Mouse (Mus musculus) heart, embryonic 11.5 days (tissue): ENCODE measurements around the gene Nppc. TPM values are rescaled to one million over a fixed set of nuclear protein-coding genes. Genes with fewer than 3 reads are reported as not detected.
A peak's percentile ranks its signal among the peaks of the same experiment; 100 is the strongest.

Experiments used
- ATAC-seq: fragments of 200-750 bp; cut with Nextera tagmentation; replicated peaks from 2 replicates; pipeline ENCODE4 v1.8.0; 2017; ENCODE audit warnings: moderate library complexity; ENCODE audit not compliant: insufficient number of reproducible peaks, low FRiP score, low TSS enrichment
- H3K27ac ChIP-seq: fragments of 300-500 bp; sonication (generic); 2 replicates; pipeline ENCODE4 v1.5.1; 2014; ENCODE audit warnings: mild to moderate bottlenecking, low read depth, low read length
- H3K27me3 ChIP-seq: fragments of 300-500 bp; sonication (generic); 2 replicates; pipeline ENCODE4 v1.6.1; 2014; ENCODE audit warnings: mild to moderate bottlenecking, low read length, mixed read lengths; ENCODE audit not compliant: control insufficient read depth, insufficient read depth
- H3K36me3 ChIP-seq: fragments of 300-500 bp; sonication (generic); 2 replicates; pipeline ENCODE4 v1.6.1; 2014; ENCODE audit warnings: mild to moderate bottlenecking, low read length, moderate library complexity, mixed read lengths; ENCODE audit not compliant: control insufficient read depth, insufficient read depth
- H3K4me1 ChIP-seq: fragments of 300-500 bp; sonication (generic); 2 replicates; pipeline ENCODE4 v1.6.1; 2014; ENCODE audit warnings: low read length; ENCODE audit not compliant: control insufficient read depth, insufficient read depth
- H3K4me2 ChIP-seq: fragments of 300-500 bp; sonication (generic); 2 replicates; pipeline ENCODE4 v1.6.1; 2014; ENCODE audit warnings: mild to moderate bottlenecking, moderate library complexity
- H3K4me3 ChIP-seq: fragments of 300-500 bp; sonication (generic); 2 replicates; pipeline ENCODE4 v1.5.1; 2014; ENCODE audit warnings: low read depth, low read length
- H3K9ac ChIP-seq: fragments of 300-500 bp; sonication (generic); 2 replicates; pipeline ENCODE4 v1.6.1; 2014; ENCODE audit warnings: mild to moderate bottlenecking, low read depth, low read length, moderate library complexity
- H3K9me3 ChIP-seq: fragments of 300-500 bp; sonication (generic); replicated peaks from 2 replicates; pipeline ENCODE4 v1.6.1; 2016; ENCODE audit warnings: low read length; ENCODE audit not compliant: control insufficient read depth
- WGBS: fragments of 180-500 bp; shearing (Covaris S2); extraction: QIAGEN DNeasy Blood & Tissue Kit; methylation state at CpG from one replicate; pipeline ENCODE4 v1.1.7; 2014; ENCODE audit not compliant: insufficient replicate concordance; 5-methylcytosine and 5-hydroxymethylcytosine counted together
- polyA plus RNA-seq: library from polyadenylated mRNA; unstranded; fragments of >200 nt; fragmentation: Nextera tagmentation; extraction: Ambion mirVana; gene quantifications from 2 replicates; pipeline ENCODE4 v1.2.1, GENCODE M21; 2014

The Nppc gene
- polyA plus RNA-seq, 1 experiment from 2014 or later: 0.30 TPM

DNA sequence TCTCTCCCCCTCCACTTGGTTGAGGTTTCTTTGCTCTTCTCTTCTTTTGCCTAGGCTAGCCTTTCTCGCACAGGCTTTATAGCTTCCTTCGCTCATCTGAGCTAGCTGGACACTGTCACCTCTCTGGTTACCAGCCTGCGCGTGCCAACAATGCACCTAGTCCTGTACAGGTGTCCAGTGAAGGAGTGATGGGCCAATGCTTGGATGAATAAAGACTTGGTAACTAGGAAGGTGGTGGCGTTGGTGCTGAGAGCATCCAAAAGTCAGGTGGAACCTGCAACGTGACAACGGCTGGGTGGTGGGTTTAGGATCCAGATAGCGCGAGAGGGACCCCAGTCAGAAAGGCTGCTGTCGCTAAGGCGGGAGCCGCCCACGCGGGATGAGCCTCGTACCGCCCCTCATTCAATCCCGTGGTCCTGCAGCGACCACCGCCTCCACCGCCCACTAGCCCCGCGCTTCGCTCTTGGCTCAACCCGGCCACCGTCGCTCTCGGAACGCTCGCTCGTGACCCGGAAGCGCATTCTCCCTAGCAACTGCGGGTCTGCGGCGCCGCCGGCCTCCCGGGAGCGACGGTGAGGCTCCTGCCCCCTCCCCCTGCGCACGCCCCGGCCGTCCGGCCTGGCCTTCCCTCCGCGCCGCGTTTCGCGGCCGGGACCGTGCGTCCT lies 33.1 kb upstream of the Nppc start, which contains the start of gene Dis3l2:
Gene Dis3l2 (plus strand): TSS at position 509 of the 665 bp plus-strand sequence.
- ATAC-seq: peak; percentile 87
- Histone ChIP-seq H3K27ac (peak within 1 kb of the TSS; percentile 87), H3K27me3 (no peaks in the 10 kb centered on the region), H3K36me3 (no peaks in the 10 kb centered on the region), H3K4me3 (peak within 1 kb of the TSS; percentile 79), H3K4me1 (0 out of 2 replicates have a peak, but pooled peaks cover 5% of the 10 kb centered on the region), H3K9ac (peak within 1 kb of the TSS; percentile 94), H3K9me3 (no peaks in the 10 kb centered on the region), H3K4me2 (peak within 1 kb of the TSS; percentile 75)
- 3% methylated on average over 54 of the region's 54 CpGs for WGBS

DNA sequence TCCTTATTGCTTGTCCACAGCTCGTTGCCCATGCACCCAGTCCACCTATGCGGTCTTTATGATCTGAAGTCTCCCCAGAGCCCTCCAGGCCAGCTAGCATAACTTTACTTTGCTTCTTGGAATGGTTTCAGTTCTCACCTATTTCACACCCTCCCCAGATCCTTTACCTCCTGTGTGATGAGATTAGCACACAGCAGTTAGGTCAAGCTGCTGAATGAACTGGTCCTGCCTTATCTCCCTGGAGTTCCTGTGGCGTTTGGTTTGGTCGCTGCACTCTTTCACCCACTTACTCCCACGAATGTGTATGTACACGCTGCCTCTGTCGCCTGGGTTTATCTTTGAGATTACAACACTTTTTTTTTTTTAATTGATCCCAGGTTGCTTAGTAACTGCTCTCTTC lies 30.0 kb upstream of the Nppc start:
- Histone ChIP-seq H3K27me3 (no peaks in the 10 kb centered on the region), H3K4me3 (no peak overlapping the region), H3K4me1 (0 out of 2 replicates have a peak, but pooled peaks cover 4% of the 10 kb centered on the region), H3K9ac (no peak overlapping the region), H3K4me2 (no peak overlapping the region), H3K9me3 (no peaks in the 10 kb centered on the region), H3K36me3 (no peaks in the 10 kb centered on the region), H3K27ac (no peak overlapping the region)
- ATAC-seq: no peak
- 28% methylated on average over 7 of the region's 7 CpGs for whole genome bisulfite sequencing

GRCm38 (mm10) chr1:86699346-86700136 lies 29.2 kb upstream of the Nppc start:
- Histone ChIP-seq H3K9me3 (no peaks in the 10 kb centered on the region), H3K4me3 (no peak overlapping the region), H3K36me3 (no peaks in the 10 kb centered on the region), H3K4me1 (0 out of 2 replicates have a peak, but pooled peaks cover 2% of the 10 kb centered on the region), H3K4me2 (no peak overlapping the region), H3K27ac (no peak overlapping the region), H3K9ac (no peak overlapping the region), H3K27me3 (no peaks in the 10 kb centered on the region)
- no peak for ATAC-seq
- 65% methylated on average over 11 of the region's 11 CpGs for WGBS

GRCm38 (mm10) chr1:86698721-86699120 lies 28.4 kb upstream of the Nppc start:
- Histone ChIP-seq H3K36me3 (no peaks in the 10 kb centered on the region), H3K4me1 (0 out of 2 replicates have a peak, but pooled peaks cover 2% of the 10 kb centered on the region), H3K27ac (no peak overlapping the region), H3K9me3 (no peaks in the 10 kb centered on the region), H3K4me2 (no peak overlapping the region), H3K9ac (no peak overlapping the region), H3K4me3 (no peak overlapping the region), H3K27me3 (no peaks in the 10 kb centered on the region)
- ATAC-seq: no peak
- 41% methylated on average over 2 of the region's 2 CpGs for WGBS

GRCm38 (mm10) chr1:86696948-86697347 lies 26.6 kb upstream of the Nppc start:
- Histone ChIP-seq H3K4me2 (no peak overlapping the region), H3K4me3 (no peak overlapping the region), H3K9ac (no peak overlapping the region), H3K4me1 (no peaks in the 10 kb centered on the region), H3K36me3 (no peaks in the 10 kb centered on the region), H3K27ac (no peak overlapping the region), H3K9me3 (no peaks in the 10 kb centered on the region), H3K27me3 (no peaks in the 10 kb centered on the region)
- no peak for ATAC-seq
- WGBS: 41% methylated on average over 7 of the region's 7 CpGs

- H3K9ac ChIP-seq: no peak overlapping the region
- 70% methylated on average over 5 of the region's 5 CpGs for WGBS
These were observed 20.7 kb upstream of the Nppc start for GRCm38 (mm10) chr1:86691027-86691426.

DNA sequence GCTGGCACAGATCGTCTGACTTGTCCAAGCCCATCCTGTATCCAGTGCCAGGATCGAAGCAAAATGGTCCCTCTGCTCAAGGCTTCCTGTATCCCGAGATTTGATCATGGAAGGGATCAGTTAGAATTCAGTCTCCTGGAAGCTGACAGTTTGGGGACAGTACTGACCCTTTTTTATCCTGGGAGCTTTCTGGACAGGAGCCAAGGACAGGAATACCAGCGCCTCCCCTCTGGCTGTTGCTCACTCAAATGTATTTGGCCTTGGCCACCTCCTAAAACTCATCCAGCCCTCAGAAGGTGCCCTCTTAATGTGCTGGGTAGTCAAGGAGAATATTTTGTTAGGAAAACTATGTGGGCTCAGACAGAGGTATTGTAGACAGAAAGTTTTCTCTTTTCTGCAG lies 16.9 kb upstream of the Nppc start:
- Histone ChIP-seq H3K4me1 (no peaks in the 10 kb centered on the region), H3K27ac (no peak overlapping the region), H3K36me3 (no peaks in the 10 kb centered on the region), H3K4me2 (no peak overlapping the region), H3K27me3 (no peaks in the 10 kb centered on the region), H3K9me3 (no peaks in the 10 kb centered on the region), H3K9ac (no peak overlapping the region), H3K4me3 (no peak overlapping the region)
- no peak for ATAC-seq
- 66% methylated on average over 4 of the region's 4 CpGs for WGBS

More at GRCm38 (mm10) chr1:86691027-86691426, 20.7 kb upstream of the Nppc start:
- Histone ChIP-seq H3K9me3 (no peaks in the 10 kb centered on the region), H3K36me3 (no peaks in the 10 kb centered on the region), H3K4me1 (no peaks in the 10 kb centered on the region), H3K4me2 (no peak overlapping the region), H3K27ac (no peak overlapping the region), H3K4me3 (no peak overlapping the region), H3K27me3 (no peaks in the 10 kb centered on the region)
- no peak for ATAC-seq

DNA sequence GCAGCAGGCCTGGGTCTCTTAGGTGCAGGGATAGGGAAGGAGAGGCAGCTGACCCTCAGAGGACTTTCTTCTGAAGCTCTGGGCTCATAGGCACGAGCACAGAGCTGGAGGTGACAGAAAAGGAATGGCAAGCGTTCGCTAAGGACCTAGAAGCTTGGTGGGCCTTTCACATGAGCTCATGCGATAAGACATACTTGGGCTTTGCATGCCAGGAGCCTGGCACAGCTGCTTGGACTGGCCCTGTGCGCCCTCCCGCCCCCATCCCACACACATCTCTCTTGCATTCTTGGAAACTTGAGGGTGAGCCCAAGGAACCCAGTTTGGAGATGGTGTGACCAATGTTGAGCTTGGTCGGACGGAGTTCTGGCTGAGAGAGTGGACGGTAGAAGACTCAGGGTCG lies 8.3 kb upstream of the Nppc start:
- Histone ChIP-seq H3K4me3 (no peak overlapping the region), H3K9me3 (no peaks in the 10 kb centered on the region), H3K4me2 (no peak overlapping the region), H3K9ac (no peak overlapping the region), H3K36me3 (no peaks in the 10 kb centered on the region), H3K27ac (no peak overlapping the region), H3K27me3 (peaks cover 3% of the 10 kb centered on the region; the same call in 1 of the 2 replicates), H3K4me1 (no peaks in the 10 kb centered on the region)
- 79% methylated on average over 10 of the region's 10 CpGs for WGBS
- no peak for ATAC-seq
